Mouse (Mus musculus) limb, embryonic 14.5 days (tissue): Measurements from ENCODE around the gene Rhobtb1. TPM values are rescaled to one million over a fixed set of nuclear protein-coding genes. Genes with fewer than 3 reads are reported as not detected.

Source experiments
- ATAC-seq: fragments of 200-750 bp; cut with Nextera tagmentation; 2 replicates; pipeline ENCODE4 v1.8.0; 2017; ENCODE audit warnings: low read depth, moderate number of reproducible peaks, moderate TSS enrichment; ENCODE audit not compliant: low FRiP score
- DNase-seq: peaks from one replicate; pipeline ENCODE4 v3.0.0-alpha.2; 2015; ENCODE audit warnings: low spot score
- H3K27ac ChIP-seq: fragments of 300-500 bp; sonication (generic); replicated peaks from 2 replicates; pipeline ENCODE4 v1.5.1; 2014; ENCODE audit warnings: low read depth, mild to moderate bottlenecking, low read length, moderate library complexity, mixed read lengths
- H3K27me3 ChIP-seq: fragments of 300-500 bp; sonication (generic); 2 replicates; pipeline ENCODE4 v1.6.1; 2014; ENCODE audit warnings: low read length, mixed read lengths; ENCODE audit not compliant: control insufficient read depth, insufficient read depth
- H3K36me3 ChIP-seq: fragments of 300-500 bp; sonication (generic); 2 replicates; pipeline ENCODE4 v1.6.1; 2014; ENCODE audit warnings: mild to moderate bottlenecking, low read length, moderate library complexity, mixed read lengths; ENCODE audit not compliant: control insufficient read depth, insufficient read depth
- H3K4me1 ChIP-seq: fragments of 300-500 bp; sonication (generic); 2 replicates; pipeline ENCODE4 v1.6.1; 2014; ENCODE audit warnings: antibody characterized with exemption, low read length, mixed read lengths; ENCODE audit not compliant: control insufficient read depth, insufficient read depth
- H3K4me2 ChIP-seq: fragments of 300-500 bp; sonication (generic); replicated peaks from 2 replicates; pipeline ENCODE4 v1.6.1; 2014; ENCODE audit warnings: low read depth, mild to moderate bottlenecking, low read length, moderate library complexity; ENCODE audit not compliant: severe bottlenecking
- H3K4me3 ChIP-seq: fragments of 300-500 bp; sonication (generic); replicated peaks from 2 replicates; pipeline ENCODE4 v1.5.1; 2014; ENCODE audit warnings: low read length
- H3K9ac ChIP-seq: fragments of 300-500 bp; sonication (generic); 2 replicates; pipeline ENCODE4 v1.6.1; 2014; ENCODE audit warnings: mild to moderate bottlenecking, low read depth, low read length, moderate library complexity; ENCODE audit not compliant: severe bottlenecking
- H3K9me3 ChIP-seq: fragments of 300-500 bp; sonication (generic); 2 replicates; pipeline ENCODE4 v1.6.1; 2016; ENCODE audit warnings: low read length; ENCODE audit not compliant: control insufficient read depth
- POLR2A ChIP-seq: fragments of 200-500 bp; IDR thresholded peaks from 2 replicates; pipeline ENCODE4 v1.8.0; 2012; ENCODE audit warnings: inconsistent platforms, mild to moderate bottlenecking, moderate library complexity, borderline replicate concordance; ENCODE audit not compliant: insufficient read depth, insufficient read length; ENCODE audit errors: extremely low read depth
- WGBS: fragments of 180-500 bp; shearing (Covaris S2); extraction: QIAGEN DNeasy Blood & Tissue Kit; methylation state at CpG from one replicate; pipeline ENCODE4 v1.1.7; 2014; 5-methylcytosine and 5-hydroxymethylcytosine counted together
- polyA plus RNA-seq, 2 experiments: library from polyadenylated mRNA; depleted of rRNA in 1 of 2; stranded (reverse) in 1 of 2; unstranded in 1 of 2; fragments of >200 nt; fragmentation: Nextera tagmentation in 1 of 2; extraction: Ambion mirVana in 1 of 2; gene quantifications; 2 replicates each; pipeline versions ENCODE4 v1.2.1 to v1.2.3; 2012 to 2014

Gene Rhobtb1
- polyA plus RNA-seq, 2 experiments: 17.5 to 35.0 TPM

- DNase-seq (no peak), ATAC-seq (no peak)
- Histone ChIP-seq H3K27me3 (no peaks in the 10 kb centered on the region), H3K27ac (no peak overlapping the region), H3K4me1 (peaks cover 21% of the 10 kb centered on the region), H3K4me3 (no peak overlapping the region), H3K36me3 (peaks cover 23% of the 10 kb centered on the region), H3K9ac (no peak overlapping the region), H3K9me3 (no peaks in the 10 kb centered on the region), H3K4me2 (no peak overlapping the region)
- no peak for TF ChIP-seq POLR2A
- 60% methylated on average over 2 of the region's 2 CpGs for WGBS
Measured at GRCm38 (mm10) chr10:69263906-69264305, 112.7 kb downstream of the Rhobtb1 start.

- WGBS: 91% methylated on average over 15 of the region's 15 CpGs
- ATAC-seq: no peak
Measured at GRCm38 (mm10) chr10:69265421-69265820, 114.2 kb downstream of the Rhobtb1 start.

GRCm38 (mm10) chr10:69268061-69268643 is 116.9 kb downstream of the Rhobtb1 start:
- Histone ChIP-seq H3K27me3 (no peaks in the 10 kb centered on the region), H3K4me3 (no peak overlapping the region), H3K9me3 (no peaks in the 10 kb centered on the region), H3K4me2 (no peak overlapping the region), H3K4me1 (peaks cover 9% of the 10 kb centered on the region), H3K36me3 (peaks cover 34% of the 10 kb centered on the region), H3K27ac (no peak overlapping the region), H3K9ac (no peak overlapping the region)
- DNase-seq: no peak
- 46% methylated on average over 10 of the region's 10 CpGs for WGBS
- ATAC-seq: no peak
- TF ChIP-seq POLR2A: no peak

More at GRCm38 (mm10) chr10:69265421-69265820, 114.2 kb downstream of the Rhobtb1 start:
- H3K4me1 ChIP-seq: peaks cover 21% of the 10 kb centered on the region
- H3K27me3 ChIP-seq: no peaks in the 10 kb centered on the region
- no peak overlapping the region for H3K4me3 ChIP-seq
- no peak for DNase-seq
- peaks cover 22% of the 10 kb centered on the region for H3K36me3 ChIP-seq
- no peak overlapping the region for H3K4me2 ChIP-seq
- no peak overlapping the region for H3K9ac ChIP-seq
- no peaks in the 10 kb centered on the region for H3K9me3 ChIP-seq
- H3K27ac ChIP-seq: no peak overlapping the region
- no peak for TF ChIP-seq POLR2A

- Histone ChIP-seq H3K9ac (no peak overlapping the region), H3K27ac (no peak overlapping the region), H3K9me3 (no peaks in the 10 kb centered on the region), H3K4me1 (no peaks in the 10 kb centered on the region), H3K27me3 (no peaks in the 10 kb centered on the region), H3K4me3 (no peak overlapping the region), H3K4me2 (no peak overlapping the region), H3K36me3 (peaks cover 55% of the 10 kb centered on the region)
- TF ChIP-seq POLR2A: no peak
- DNase-seq (peak; percentile 15), ATAC-seq (peak; percentile 28; the same call in 1 of the 2 replicates)
- 76% methylated on average over 10 of the region's 10 CpGs for WGBS
Measured at GRCm38 (mm10) chr10:69271436-69271835, 120.2 kb downstream of the Rhobtb1 start.

GRCm38 (mm10) chr10:69274275-69274674 is 123.0 kb downstream of the Rhobtb1 start:
- WGBS: 53% methylated on average over 5 of the region's 5 CpGs
- no peak for ATAC-seq
- peaks cover 63% of the 10 kb centered on the region for H3K36me3 ChIP-seq

More at GRCm38 (mm10) chr10:69274275-69274674, 123.0 kb downstream of the Rhobtb1 start:
- H3K27me3 ChIP-seq: no peaks in the 10 kb centered on the region
- H3K9me3 ChIP-seq: no peaks in the 10 kb centered on the region
- DNase-seq: no peak
- no peak for TF ChIP-seq POLR2A
- H3K4me2 ChIP-seq: no peak overlapping the region
- no peak overlapping the region for H3K4me3 ChIP-seq
- no peak overlapping the region for H3K27ac ChIP-seq
- H3K4me1 ChIP-seq: 0 out of 2 replicates have a peak, but pooled peaks cover 5% of the 10 kb centered on the region
- no peak overlapping the region for H3K9ac ChIP-seq
